Mouse (Mus musculus) liver, adult 2 months (tissue): ENCODE measurements around the gene Got2. TPM values are rescaled to one million over a fixed set of nuclear protein-coding genes. Genes with fewer than 3 reads are reported as not detected.

Experiments used
- DNase-seq: peaks from one replicate; pipeline ENCODE4 v3.0.0-alpha.2; 2011; ENCODE audit warnings: low read depth, low spot score; ENCODE audit errors: extremely low read depth
- H3K27ac ChIP-seq: fragments of 200-500 bp; replicated peaks from 2 replicates; pipeline ENCODE4 v1.5.1; 2012; ENCODE audit warnings: low read depth, mild to moderate bottlenecking, control low read depth, inconsistent platforms, low read length; ENCODE audit not compliant: insufficient read depth
- H3K27me3 ChIP-seq: fragments of 200-500 bp; 2 replicates; pipeline ENCODE4 v1.6.1; 2012; ENCODE audit warnings: mild to moderate bottlenecking, moderate library complexity, low read length, inconsistent platforms; ENCODE audit not compliant: control insufficient read depth, insufficient read depth
- H3K36me3 ChIP-seq: fragments of 200-500 bp; 2 replicates; pipeline ENCODE4 v1.6.1; 2012; ENCODE audit warnings: low read length, inconsistent platforms; ENCODE audit not compliant: control insufficient read depth, insufficient read depth
- H3K4me1 ChIP-seq: fragments of 200-500 bp; 2 replicates; pipeline ENCODE4 v1.6.1; 2011; ENCODE audit warnings: low read length; ENCODE audit not compliant: control insufficient read depth, insufficient read depth
- H3K4me3 ChIP-seq: fragments of 200-500 bp; 2 replicates; pipeline ENCODE4 v1.5.1; 2011; ENCODE audit warnings: low read depth, mild to moderate bottlenecking, control low read depth, low read length, moderate library complexity; ENCODE audit not compliant: insufficient read depth
- H3K79me2 ChIP-seq: fragments of 200-500 bp; 2 replicates; pipeline ENCODE4 v1.6.1; 2012; ENCODE audit warnings: inconsistent platforms, mild to moderate bottlenecking, low read length, moderate library complexity; ENCODE audit not compliant: control insufficient read depth, insufficient read depth
- H3K9ac ChIP-seq: fragments of 200-500 bp; 2 replicates; pipeline ENCODE4 v1.6.1; 2012; ENCODE audit warnings: low read depth, mild to moderate bottlenecking, control low read depth, inconsistent platforms, low read length
- CTCF ChIP-seq: fragments of 200-500 bp; IDR thresholded peaks from 2 replicates; pipeline ENCODE4 v1.5.1; 2011; ENCODE audit warnings: low read depth, low read length, control low read depth
- POLR2A ChIP-seq: fragments of 200-500 bp; IDR thresholded peaks from 2 replicates; pipeline ENCODE4 v1.6.1; 2011; ENCODE audit warnings: low read length, control low read depth; ENCODE audit not compliant: insufficient read depth; ENCODE audit errors: extremely low read depth
- WGBS: fragments of 180-500 bp; shearing (Covaris S2); methylation state at CpG from one replicate; pipeline ENCODE4 v1.1.7; 2018; 5-methylcytosine and 5-hydroxymethylcytosine counted together
- polyA plus RNA-seq: library from polyadenylated mRNA; depleted of rRNA; stranded (reverse); fragments of >200 nt; gene quantifications from 2 replicates; pipeline ENCODE4 v1.2.3, GENCODE M21; 2012; rRNA removed
- total RNA-seq: library from RNA; depleted of rRNA; stranded (reverse); fragments of >200 nt; gene quantifications from 2 replicates; pipeline ENCODE4 v1.2.3, GENCODE M21; 2014; rRNA removed

Got2 gene
- total and polyA plus RNA-seq, 2 experiments: 271 to 350 TPM

GRCm38 (mm10) chr8:95822096-95822495 is 66.3 kb downstream of the Got2 start:
- no peaks in the 10 kb centered on the region; the same call in 1 of the 2 replicates for H3K4me1 ChIP-seq
- TF ChIP-seq POLR2A (no peak), CTCF (no peak)
- no peaks in the 10 kb centered on the region for H3K79me2 ChIP-seq
- no peak for DNase-seq
- H3K4me3 ChIP-seq: no peak overlapping the region
- H3K27me3 ChIP-seq: no peaks in the 10 kb centered on the region
- no peak overlapping the region for H3K9ac ChIP-seq
- no peak overlapping the region for H3K27ac ChIP-seq
- 88% methylated on average over 5 of the region's 5 CpGs for WGBS
- no peaks in the 10 kb centered on the region for H3K36me3 ChIP-seq

GRCm38 (mm10) chr8:95821266-95821665 is 67.1 kb downstream of the Got2 start:
- Histone ChIP-seq H3K4me1 (no peaks in the 10 kb centered on the region; the same call in 1 of the 2 replicates), H3K9ac (no peak overlapping the region), H3K27me3 (no peaks in the 10 kb centered on the region), H3K27ac (no peak overlapping the region), H3K36me3 (no peaks in the 10 kb centered on the region), H3K4me3 (no peak overlapping the region), H3K79me2 (no peaks in the 10 kb centered on the region)
- 19% methylated on average over 6 of the region's 6 CpGs for WGBS
- TF ChIP-seq POLR2A: no peak
- no peak for TF ChIP-seq CTCF
- no peak for DNase-seq

- Histone ChIP-seq H3K9ac (no peak overlapping the region), H3K27me3 (no peaks in the 10 kb centered on the region), H3K27ac (no peak overlapping the region), H3K36me3 (no peaks in the 10 kb centered on the region), H3K79me2 (no peaks in the 10 kb centered on the region), H3K4me3 (no peak overlapping the region), H3K4me1 (no peaks in the 10 kb centered on the region; the same call in 1 of the 2 replicates)
- 81% methylated on average over 1 of the region's 1 CpGs for WGBS
- TF ChIP-seq CTCF: no peak
- no peak for TF ChIP-seq POLR2A
- DNase-seq: no peak
Measured at GRCm38 (mm10) chr8:95818211-95818610, 70.1 kb downstream of the Got2 start.

GRCm38 (mm10) chr8:95817597-95817996 is 70.8 kb downstream of the Got2 start:
- 88% methylated on average over 3 of the region's 3 CpGs for WGBS
- H3K36me3 ChIP-seq: no peaks in the 10 kb centered on the region
- no peak overlapping the region for H3K4me3 ChIP-seq
- no peak for TF ChIP-seq CTCF
- TF ChIP-seq POLR2A: no peak
- DNase-seq: no peak
- H3K27ac ChIP-seq: no peak overlapping the region
- H3K27me3 ChIP-seq: no peaks in the 10 kb centered on the region
- H3K4me1 ChIP-seq: no peaks in the 10 kb centered on the region; the same call in 1 of the 2 replicates
- no peak overlapping the region for H3K9ac ChIP-seq
- H3K79me2 ChIP-seq: no peaks in the 10 kb centered on the region

- WGBS: 73% methylated on average over 6 of the region's 6 CpGs
- TF ChIP-seq POLR2A: no peak
- no peak for TF ChIP-seq CTCF
Measured at GRCm38 (mm10) chr8:95816044-95816708, 72.2 kb downstream of the Got2 start.

More at GRCm38 (mm10) chr8:95816044-95816708, 72.2 kb downstream of the Got2 start:
- H3K36me3 ChIP-seq: no peaks in the 10 kb centered on the region
- no peaks in the 10 kb centered on the region for H3K4me1 ChIP-seq
- H3K27me3 ChIP-seq: no peaks in the 10 kb centered on the region
- no peaks in the 10 kb centered on the region for H3K79me2 ChIP-seq
- DNase-seq: no peak
- no peak overlapping the region for H3K27ac ChIP-seq
- no peak overlapping the region for H3K9ac ChIP-seq
- no peak overlapping the region for H3K4me3 ChIP-seq

Other genes with a start within 250 kb of the Got2 start
- gene Ndrg4, start 211.6 kb downstream of the Got2 start, total RNA-seq: 0.55 and 0.74 TPM in 2 replicates
- 0.26 and 0.29 TPM in 2 replicates for gene Ndrg4, start 211.6 kb downstream of the Got2 start, polyA plus RNA-seq
- 15.4 and 20.9 TPM in 2 replicates for gene Setd6, start 172.7 kb downstream of the Got2 start, total RNA-seq
- gene Setd6, start 172.7 kb downstream of the Got2 start, polyA plus RNA-seq: 8.8 and 13.0 TPM in 2 replicates
- gene Cnot1, start 81.1 kb downstream of the Got2 start, total RNA-seq: 116 and 125 TPM in 2 replicates
- 40.2 and 41.1 TPM in 2 replicates for gene Cnot1, start 81.1 kb downstream of the Got2 start, polyA plus RNA-seq
- 61.1 and 66.8 TPM in 2 replicates for gene Sap18b, start 63.2 kb downstream of the Got2 start, total RNA-seq
- 30.7 and 39.5 TPM in 2 replicates for gene Sap18b, start 63.2 kb downstream of the Got2 start, polyA plus RNA-seq
- gene Slc38a7, start 35.0 kb downstream of the Got2 start, total RNA-seq: 10.7 and 16.6 TPM in 2 replicates
- gene Slc38a7, start 35.0 kb downstream of the Got2 start, polyA plus RNA-seq: 22.2 and 22.8 TPM in 2 replicates